Mouse (Mus musculus) testis, adult 2 months (tissue): ENCODE data around the gene Cblb.

Source experiments
- CTCF ChIP-seq: fragments of 200-500 bp; IDR thresholded peaks from 2 replicates; pipeline ENCODE4 v1.5.1; 2012; ENCODE audit warnings: low read depth, mild to moderate bottlenecking, inconsistent platforms, low read length, moderate library complexity; ENCODE audit not compliant: control insufficient read depth, insufficient read depth, insufficient replicate concordance
- POLR2A ChIP-seq: fragments of 200-500 bp; IDR thresholded peaks from 2 replicates; pipeline ENCODE4 v1.6.1; 2012; ENCODE audit warnings: low read depth, mild to moderate bottlenecking, inconsistent platforms, low read length, moderate library complexity; ENCODE audit not compliant: control insufficient read depth

DNA sequence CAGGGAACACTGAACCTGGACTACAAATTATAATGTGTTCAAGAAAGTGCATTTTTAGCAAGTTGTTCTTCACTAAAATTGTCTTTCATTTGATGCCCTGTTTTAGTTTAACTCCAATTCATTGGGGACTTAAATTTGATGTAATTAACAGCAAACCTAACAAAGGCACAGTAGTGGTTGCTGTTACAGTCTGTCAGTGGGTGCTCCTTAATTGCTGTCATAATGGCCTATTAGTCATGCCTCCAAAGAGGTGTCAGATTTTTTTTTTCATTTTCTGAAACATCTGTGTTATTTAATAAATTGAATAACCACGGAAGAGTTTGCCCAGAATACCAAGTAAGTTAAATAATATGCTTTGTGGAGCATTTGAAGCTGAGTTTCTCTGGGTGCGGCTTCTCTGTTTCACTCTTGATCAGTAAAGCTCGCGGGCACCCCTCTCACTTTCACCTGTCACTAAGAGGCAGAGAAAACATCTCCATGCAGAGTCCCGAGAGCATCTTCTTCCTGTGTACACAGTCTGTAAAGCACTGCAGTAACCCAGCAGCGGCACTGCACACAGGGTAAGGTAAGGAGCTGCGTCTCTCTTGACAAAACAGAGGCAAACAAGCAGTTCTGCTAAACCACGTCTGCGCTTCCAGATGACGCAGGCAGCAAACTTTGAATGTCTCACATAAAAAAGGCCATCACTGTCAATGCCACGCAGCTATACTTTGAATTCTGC is 116.1 kb downstream of the Cblb start:
- TF ChIP-seq POLR2A = no peak
- no peak for TF ChIP-seq CTCF
